Mouse (Mus musculus): ENCODE results near the gene Lman1l. TPM values are rescaled to one million over a fixed set of nuclear protein-coding genes. Genes with fewer than 3 reads are reported as not detected.

Lman1l gene
- polyA plus RNA-seq, 1 experiment from 2014 or later = 0.10 TPM

- Histone ChIP-seq H3K27me3 (ENCODE audit: low read depth, poor library complexity, severe bottlenecking) (peaks cover 28% of the 10 kb centered on the region), H3K4me1 (peaks cover 43% of the 10 kb centered on the region), H3K36me3 (no peaks in the 10 kb centered on the region), H3K27ac (replicated peaks) (peak overlapping the region; percentile 70), H3K4me3 (peak overlapping the region; percentile 26), H3K9me3 (replicated peaks) (no peaks in the 10 kb centered on the region)
- WGBS = 4% methylated on average over 11 of the region's 11 CpGs
- peak; percentile 96 for DNase-seq (ENCODE audit: low spot score)
Measured at GRCm38 (mm10) chr9:57655749-57656148, 35.2 kb upstream of the Lman1l start.

GRCm38 (mm10) chr9:57654966-57655365, 34.4 kb upstream of the Lman1l start:
- H3K27me3 ChIP-seq (ENCODE audit: low read depth, poor library complexity, severe bottlenecking) = peaks cover 28% of the 10 kb centered on the region
- no peak overlapping the region for H3K27ac ChIP-seq (replicated peaks)
- no peak for DNase-seq (ENCODE audit: low spot score)
- H3K36me3 ChIP-seq = no peaks in the 10 kb centered on the region
- H3K4me1 ChIP-seq = peaks cover 49% of the 10 kb centered on the region
- no peak overlapping the region for H3K4me3 ChIP-seq
- WGBS = 91% methylated on average over 1 of the region's 1 CpGs
- no peaks in the 10 kb centered on the region for H3K9me3 ChIP-seq (replicated peaks)

GRCm38 (mm10) chr9:57653283-57653682, 32.7 kb upstream of the Lman1l start, which contains the start of gene Csk:
TSS of gene Csk (minus strand) at chr9:57653631.
- H3K27ac ChIP-seq (replicated peaks) = peak within 1 kb of the TSS; percentile 79
- peak; percentile 33 for DNase-seq (ENCODE audit: low spot score)
- no peaks in the 10 kb centered on the region for H3K36me3 ChIP-seq
- peaks cover 49% of the 10 kb centered on the region for H3K4me1 ChIP-seq
- H3K4me3 ChIP-seq = peak within 1 kb of the TSS; percentile 29; the same call in 1 of the 2 replicates
- peaks cover 28% of the 10 kb centered on the region for H3K27me3 ChIP-seq (ENCODE audit: low read depth, poor library complexity, severe bottlenecking)
- 28% methylated on average over 5 of the region's 5 CpGs for WGBS
- no peaks in the 10 kb centered on the region for H3K9me3 ChIP-seq (replicated peaks)

- WGBS = 13% methylated on average over 3 of the region's 3 CpGs
- Histone ChIP-seq H3K4me1 (peaks cover 49% of the 10 kb centered on the region), H3K9me3 (replicated peaks) (no peaks in the 10 kb centered on the region), H3K4me3 (peak overlapping the region; percentile 29; the same call in 1 of the 2 replicates), H3K27me3 (ENCODE audit: low read depth, poor library complexity, severe bottlenecking) (peaks cover 32% of the 10 kb centered on the region), H3K27ac (replicated peaks) (peak overlapping the region; percentile 79), H3K36me3 (no peaks in the 10 kb centered on the region)
- DNase-seq (ENCODE audit: low spot score) = peak; percentile 64
Measured at GRCm38 (mm10) chr9:57652855-57653254, 32.3 kb upstream of the Lman1l start.

- no peaks in the 10 kb centered on the region for H3K36me3 ChIP-seq
- WGBS = 58% methylated on average over 9 of the region's 9 CpGs
- no peak overlapping the region for H3K4me3 ChIP-seq
- DNase-seq (ENCODE audit: low spot score) = no peak
- H3K27ac ChIP-seq (replicated peaks) = peak overlapping the region; percentile 79
- peaks cover 49% of the 10 kb centered on the region for H3K4me1 ChIP-seq
- H3K9me3 ChIP-seq (replicated peaks) = no peaks in the 10 kb centered on the region
- H3K27me3 ChIP-seq (ENCODE audit: low read depth, poor library complexity, severe bottlenecking) = peaks cover 36% of the 10 kb centered on the region
Measured at GRCm38 (mm10) chr9:57652351-57652750, 31.8 kb upstream of the Lman1l start.

GRCm38 (mm10) chr9:57650786-57651311, 30.3 kb upstream of the Lman1l start:
- 41% methylated on average over 6 of the region's 6 CpGs for WGBS
- Histone ChIP-seq H3K36me3 (no peaks in the 10 kb centered on the region), H3K4me1 (peaks cover 51% of the 10 kb centered on the region), H3K27me3 (ENCODE audit: low read depth, poor library complexity, severe bottlenecking) (peaks cover 50% of the 10 kb centered on the region), H3K9me3 (replicated peaks) (no peaks in the 10 kb centered on the region), H3K27ac (replicated peaks) (peak overlapping the region; percentile 49), H3K4me3 (0 out of 2 replicates have a peak overlapping the region, but pooled peaks have one; percentile 1)
- DNase-seq (ENCODE audit: low spot score) = no peak

GRCm38 (mm10) chr9:57650130-57650785, 29.7 kb upstream of the Lman1l start:
- no peak for DNase-seq (ENCODE audit: low spot score)
- H3K36me3 ChIP-seq = no peaks in the 10 kb centered on the region
- 93% methylated on average over 6 of the region's 6 CpGs for WGBS
- no peaks in the 10 kb centered on the region for H3K9me3 ChIP-seq (replicated peaks)
- H3K4me3 ChIP-seq = 0 out of 2 replicates have a peak overlapping the region, but pooled peaks have one; percentile 1
- H3K27ac ChIP-seq (replicated peaks) = peak overlapping the region; percentile 49
- peaks cover 56% of the 10 kb centered on the region for H3K4me1 ChIP-seq
- peaks cover 50% of the 10 kb centered on the region for H3K27me3 ChIP-seq (ENCODE audit: low read depth, poor library complexity, severe bottlenecking)

GRCm38 (mm10) chr9:57647286-57648108, 26.9 kb upstream of the Lman1l start:
- no peak overlapping the region for H3K27ac ChIP-seq (replicated peaks)
- H3K4me3 ChIP-seq = no peak overlapping the region
- H3K27me3 ChIP-seq (ENCODE audit: low read depth, poor library complexity, severe bottlenecking) = peaks cover 26% of the 10 kb centered on the region
- H3K9me3 ChIP-seq (replicated peaks) = no peaks in the 10 kb centered on the region
- no peak for DNase-seq (ENCODE audit: low spot score)
- H3K36me3 ChIP-seq = peaks cover 10% of the 10 kb centered on the region; the same call in 1 of the 2 replicates
- peaks cover 61% of the 10 kb centered on the region for H3K4me1 ChIP-seq
- 75% methylated on average over 4 of the region's 4 CpGs for WGBS

GRCm38 (mm10) chr9:57646551-57647103, 26.1 kb upstream of the Lman1l start:
- no peak overlapping the region for H3K4me3 ChIP-seq
- no peak overlapping the region for H3K27ac ChIP-seq (replicated peaks)
- H3K36me3 ChIP-seq = peaks cover 18% of the 10 kb centered on the region
- H3K27me3 ChIP-seq (ENCODE audit: low read depth, poor library complexity, severe bottlenecking) = peaks cover 24% of the 10 kb centered on the region
- H3K4me1 ChIP-seq = peaks cover 61% of the 10 kb centered on the region
- H3K9me3 ChIP-seq (replicated peaks) = no peaks in the 10 kb centered on the region
- no peak for DNase-seq (ENCODE audit: low spot score)
- WGBS = 85% methylated on average over 12 of the region's 12 CpGs

GRCm38 (mm10) chr9:57644944-57645893, 24.6 kb upstream of the Lman1l start:
- DNase-seq (ENCODE audit: low spot score) = peak; percentile 93
- Histone ChIP-seq H3K9me3 (replicated peaks) (no peaks in the 10 kb centered on the region), H3K27me3 (ENCODE audit: low read depth, poor library complexity, severe bottlenecking) (peaks cover 22% of the 10 kb centered on the region), H3K4me1 (peaks cover 61% of the 10 kb centered on the region), H3K36me3 (peaks cover 29% of the 10 kb centered on the region), H3K4me3 (peak overlapping the region; percentile 76), H3K27ac (replicated peaks) (peak overlapping the region; percentile 99)
- WGBS = under 1% methylated on average over 80 of the region's 85 CpGs

GRCm38 (mm10) chr9:57644442-57644943, 23.9 kb upstream of the Lman1l start:
- H3K27me3 ChIP-seq (ENCODE audit: low read depth, poor library complexity, severe bottlenecking) = peaks cover 22% of the 10 kb centered on the region
- no peaks in the 10 kb centered on the region for H3K9me3 ChIP-seq (replicated peaks)
- under 1% methylated on average over 18 of the region's 18 CpGs for WGBS
- DNase-seq (ENCODE audit: low spot score) = peak; percentile 52
- peak overlapping the region; percentile 99 for H3K27ac ChIP-seq (replicated peaks)
- H3K4me3 ChIP-seq = peak overlapping the region; percentile 76
- H3K4me1 ChIP-seq = peaks cover 67% of the 10 kb centered on the region
- peaks cover 30% of the 10 kb centered on the region for H3K36me3 ChIP-seq

All from midbrain, embryonic 10.5 days (tissue).